25 mouse cellular contexts compared by ENCODE assay signal in genomic region chr5:32313671-32314070, GRCm38 (mm10).
DNase-seq lines count a peak whose midpoint lies in the region; ATAC-seq and TF ChIP-seq lines count a peak whose summit lies in the region.
"Had no signal": no experiment of that assay in that cellular context is flagged by ENCODE, and none has a peak within 500 bp of the region (broad histone marks: within the 10 kb centered on the region; RNA-seq: fewer than 3 reads in every experiment).

No protein-coding gene starts in this region.

- H3K9ac ChIP-seq in kidney, embryonic 16.5 days (replicated peaks; ENCODE audit: low read length) = no peak overlapping the region
- H3K9ac ChIP-seq: embryonic facial prominence, embryonic 15.5 days; forebrain, embryonic 15.5 days; heart, embryonic 12.5 days; hindbrain, embryonic 12.5 days had no signal

- no peak for TF ChIP-seq CTCF in spleen, adult 2 months (IDR thresholded peaks at IDR 0.05; ENCODE audit: extremely low read depth, insufficient read depth, insufficient read length, insufficient replicate concordance)
- no peak for TF ChIP-seq CTCF in left cerebral cortex, adult 2 months (IDR thresholded peaks at IDR 0.05)

- WGBS in spleen, adult 2 months = 20% methylated on average over 6 of the region's 6 CpGs
- 75% methylated on average over 6 of the region's 6 CpGs for WGBS in kidney, embryonic 16.5 days
- 88% methylated on average over 6 of the region's 6 CpGs for WGBS in forebrain, embryonic 10.5 days

- no peak overlapping the region for H3K27ac ChIP-seq in spleen, adult 2 months (ENCODE audit: insufficient read depth, low read length)
- no peak overlapping the region for H3K27ac ChIP-seq in kidney, embryonic 16.5 days (ENCODE audit: low read length)
- H3K27ac ChIP-seq in left cerebral cortex, adult 2 months = no peak overlapping the region
- H3K27ac ChIP-seq in forebrain, embryonic 10.5 days = no peak overlapping the region
- H3K27ac ChIP-seq: embryonic facial prominence, embryonic 15.5 days; forebrain, embryonic 15.5 days; hindbrain, embryonic 12.5 days; macrophage had no signal

- H3K4me1 ChIP-seq in spleen, adult 2 months (ENCODE audit: control insufficient read depth, insufficient read depth, insufficient read length) = peaks cover 8% of the 10 kb centered on the region; the same call in 1 of the 2 replicates
- H3K4me1 ChIP-seq in kidney, embryonic 16.5 days (ENCODE audit: insufficient read depth, low read length) = no peaks in the 10 kb centered on the region
- peaks cover 5% of the 10 kb centered on the region for H3K4me1 ChIP-seq in forebrain, embryonic 10.5 days
- H3K4me1 ChIP-seq: embryonic facial prominence, embryonic 15.5 days; forebrain, embryonic 15.5 days; hindbrain, embryonic 12.5 days had no signal

- no peak overlapping the region for H3K4me2 ChIP-seq in kidney, embryonic 16.5 days (replicated peaks; ENCODE audit: low read depth, low read length)
- H3K4me2 ChIP-seq: embryonic facial prominence, embryonic 15.5 days; forebrain, embryonic 15.5 days; heart, embryonic 12.5 days; hindbrain, embryonic 12.5 days had no signal

- no peak for TF ChIP-seq POLR2A in spleen, adult 2 months (IDR thresholded peaks at IDR 0.05; ENCODE audit: low read depth, low read length)

- ATAC-seq in kidney, embryonic 16.5 days (ENCODE audit: low FRiP score, low TSS enrichment) = no peak
- ATAC-seq: forebrain, embryonic 15.5 days; inflammation-experienced regulatory T-cells, adult 6 months; midbrain, embryonic 16.5 days had no signal

- H3K27me3 ChIP-seq in spleen, adult 2 months (ENCODE audit: control insufficient read depth, insufficient read depth, low read length) = no peaks in the 10 kb centered on the region
- H3K27me3 ChIP-seq in kidney, embryonic 16.5 days (ENCODE audit: insufficient read depth, low read length) = no peaks in the 10 kb centered on the region
- H3K27me3 ChIP-seq in forebrain, embryonic 10.5 days (ENCODE audit: poor library complexity, severe bottlenecking) = no peaks in the 10 kb centered on the region
- H3K27me3 ChIP-seq: embryonic facial prominence, embryonic 15.5 days; forebrain, embryonic 15.5 days; heart, embryonic 12.5 days; hindbrain, embryonic 12.5 days had no signal

- intact Hi-C loops in left cerebral cortex, adult 2 months (cut with DNase I) = no loop called here
- intact Hi-C loops in left cerebral cortex, postnatal 10 days (cut with DNase I) = no loop called here

- H3K36me3 ChIP-seq in spleen, adult 2 months (ENCODE audit: control insufficient read depth, insufficient read depth, low read length) = no peaks in the 10 kb centered on the region
- no peaks in the 10 kb centered on the region for H3K36me3 ChIP-seq in kidney, embryonic 16.5 days (ENCODE audit: insufficient read depth, low read length)
- H3K36me3 ChIP-seq in forebrain, embryonic 10.5 days (replicated peaks) = no peaks in the 10 kb centered on the region
- H3K36me3 ChIP-seq: embryonic facial prominence, embryonic 15.5 days; forebrain, embryonic 15.5 days; heart, embryonic 12.5 days; hindbrain, embryonic 12.5 days had no signal

- H3K9me3 ChIP-seq in kidney, embryonic 16.5 days (ENCODE audit: low read length) = no peaks in the 10 kb centered on the region
- no peaks in the 10 kb centered on the region for H3K9me3 ChIP-seq in forebrain, embryonic 10.5 days
- H3K9me3 ChIP-seq: embryonic facial prominence, embryonic 15.5 days; forebrain, embryonic 15.5 days; heart, embryonic 12.5 days; hindbrain, embryonic 12.5 days had no signal

- DNase-seq in spleen, adult 18-20 months = peak; percentile 9 to 17
- no peak for DNase-seq in spleen, adult 12 weeks (ENCODE audit: low spot score)
- DNase-seq in spleen, adult 2 months (ENCODE audit: low read depth in 1 of 2, low spot score in 2 of 2) = peak; percentile 19 to 41
- peak; percentile 50 to 60 for DNase-seq in thymus, postnatal 10 days (ENCODE audit: low spot score in 2 of 2)
- DNase-seq in left cerebral cortex, adult 2 months (ENCODE audit: extremely low spot score in 1 of 2, low spot score in 2 of 2) = no peak
- DNase-seq in forebrain, embryonic 10.5 days (ENCODE audit: extremely low spot score, low spot score) = no peak
- DNase-seq in left cerebral cortex, postnatal 10 days (ENCODE audit: extremely low spot score in 1 of 2, low spot score in 2 of 2) = no peak
- DNase-seq: adrenal gland, postnatal 14 days; cerebellum, adult 8-10 months; cerebellum, postnatal 36 days; gastrocnemius, postnatal 14 days; heart, adult 18-20 months; heart, postnatal 14 days; kidney, adult 2 months; kidney, postnatal 10 days; right cerebral cortex, adult 18-20 months had no signal

- no peak overlapping the region for H3K4me3 ChIP-seq in spleen, adult 2 months (ENCODE audit: extremely low read depth, insufficient read depth, insufficient read length)
- H3K4me3 ChIP-seq in kidney, embryonic 16.5 days (ENCODE audit: low read length) = no peak overlapping the region
- no peak overlapping the region for H3K4me3 ChIP-seq in left cerebral cortex, adult 2 months
- no peak overlapping the region for H3K4me3 ChIP-seq in forebrain, embryonic 10.5 days
- H3K4me3 ChIP-seq: embryonic facial prominence, embryonic 15.5 days; forebrain, embryonic 15.5 days; heart, embryonic 12.5 days; hindbrain, embryonic 12.5 days; myocyte had no signal

Comparison
In these comparisons a context has a peak if more than half of its experiments do, and no peak if none do; other contexts are left out.
1. DNase-seq: peak in spleen, adult 18-20 months (2 of 2), spleen, adult 2 months (2 of 2) and thymus, postnatal 10 days (2 of 2); none in spleen, adult 12 weeks (single experiment), left cerebral cortex, adult 2 months (0 of 2), forebrain, embryonic 10.5 days (single experiment) and left cerebral cortex, postnatal 10 days (0 of 2).